Mouse (Mus musculus): ENCODE measurements around the gene Nipsnap1. TPM values are rescaled to one million over a fixed set of nuclear protein-coding genes. Genes with fewer than 3 reads are reported as not detected.

Gene Nipsnap1
- polyA plus RNA-seq (2015; fragmentation: Nextera tagmentation; extraction: Ambion mirVana): 4.6 and 6.9 TPM in 2 replicates

GRCm38 (mm10) chr11:4873755-4874475 lies at the start of gene Nipsnap1:
Nipsnap1 (plus strand) TSS chr11:4873951.

GRCm38 (mm10) chr11:4849258-4849943 lies 24.4 kb upstream of the Nipsnap1 start, which contains the start of gene Nf2:
Nf2 (minus strand) TSS chr11:4849536.

GRCm38 (mm10) chr11:4894848-4895816 lies 21.4 kb downstream of the Nipsnap1 start, which contains the start of gene Thoc5:
Thoc5 (plus strand) TSS chr11:4895320.

Small RNAs within 50 kb of the gene (microRNA-seq; reads per million reads assigned to microRNA genes)
- gene Mir6918: 0 to 0.10 reads per million in 2 experiments

Other genes starting within 250 kb of the Nipsnap1 start
- 12.5 and 13.3 TPM in 2 replicates for gene Ascc2, start 236.2 kb upstream of the Nipsnap1 start, polyA plus RNA-seq (2015; fragmentation: Nextera tagmentation; extraction: Ambion mirVana)
- 1,638 and 1,823 TPM in 2 replicates for gene Uqcr10, start 169.6 kb upstream of the Nipsnap1 start, polyA plus RNA-seq (2015; fragmentation: Nextera tagmentation; extraction: Ambion mirVana)
- gene Zmat5, start 169.3 kb upstream of the Nipsnap1 start, polyA plus RNA-seq (2015; fragmentation: Nextera tagmentation; extraction: Ambion mirVana): 30.4 and 38.4 TPM in 2 replicates
- gene Cabp7, start 127.2 kb upstream of the Nipsnap1 start, polyA plus RNA-seq (2015; fragmentation: Nextera tagmentation; extraction: Ambion mirVana): 0.13 and 0.17 TPM in 2 replicates
- 22.8 and 23.1 TPM in 2 replicates for gene Nf2, start 24.4 kb upstream of the Nipsnap1 start, polyA plus RNA-seq (2015; fragmentation: Nextera tagmentation; extraction: Ambion mirVana)
- gene Thoc5, start 21.4 kb downstream of the Nipsnap1 start, polyA plus RNA-seq (2015; fragmentation: Nextera tagmentation; extraction: Ambion mirVana): 11.6 and 13.6 TPM in 2 replicates
- gene Nefh, start 74.1 kb downstream of the Nipsnap1 start, polyA plus RNA-seq (2015; fragmentation: Nextera tagmentation; extraction: Ambion mirVana): 0.02 and 0.15 TPM in 2 replicates
- gene Ap1b1, start 112.9 kb downstream of the Nipsnap1 start, polyA plus RNA-seq (2015; fragmentation: Nextera tagmentation; extraction: Ambion mirVana): 25.6 and 28.4 TPM in 2 replicates
- 3.2 and 4.1 TPM in 2 replicates for gene Rasl10a, start 184.2 kb downstream of the Nipsnap1 start, polyA plus RNA-seq (2015; fragmentation: Nextera tagmentation; extraction: Ambion mirVana)
- 12.1 and 22.4 TPM in 2 replicates for gene Gas2l1, start 191.4 kb downstream of the Nipsnap1 start, polyA plus RNA-seq (2015; fragmentation: Nextera tagmentation; extraction: Ambion mirVana)
- gene Rhbdd3, start 225.0 kb downstream of the Nipsnap1 start, polyA plus RNA-seq (2015; fragmentation: Nextera tagmentation; extraction: Ambion mirVana): 27.8 and 29.7 TPM in 2 replicates
- gene Ewsr1, start 225.3 kb downstream of the Nipsnap1 start, polyA plus RNA-seq (2015; fragmentation: Nextera tagmentation; extraction: Ambion mirVana): 215 TPM in 2 replicates